Mouse (Mus musculus) ES-CJ7 (cell line): Measurements from ENCODE around the gene Ctsh.

Source experiments
- DNase-seq: peaks from one replicate; pipeline ENCODE4 v3.0.0; 2011; ENCODE audit warnings: low read depth, low spot score

Gene Ctsh

GRCm38 (mm10) chr9:90109386-90109785, 55.4 kb downstream of the Ctsh start:
- DNase-seq, result no peak

DNA sequence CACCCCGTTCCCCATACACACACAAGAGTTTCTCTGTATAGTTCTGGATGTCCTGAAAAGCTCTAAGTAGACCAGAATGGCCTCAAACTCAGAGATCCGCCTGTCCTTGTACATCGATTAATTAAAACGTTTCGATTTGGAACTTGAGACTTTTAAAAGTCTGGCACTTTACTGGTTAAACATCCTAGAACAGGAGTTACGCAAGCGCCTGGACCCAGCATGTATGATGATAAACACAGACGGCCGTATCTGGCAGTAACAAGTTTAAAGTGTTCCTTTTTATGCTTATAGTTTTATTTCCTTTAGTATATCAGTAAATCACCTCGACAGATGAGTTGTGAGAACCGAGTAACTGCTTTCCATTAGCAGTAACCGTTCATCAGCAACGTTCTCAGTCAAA, 59.2 kb downstream of the Ctsh start:
- no peak for DNase-seq

- peak; percentile 97 for DNase-seq
Observed at GRCm38 (mm10) chr9:90113651-90114566, 60.0 kb downstream of the Ctsh start.

DNA sequence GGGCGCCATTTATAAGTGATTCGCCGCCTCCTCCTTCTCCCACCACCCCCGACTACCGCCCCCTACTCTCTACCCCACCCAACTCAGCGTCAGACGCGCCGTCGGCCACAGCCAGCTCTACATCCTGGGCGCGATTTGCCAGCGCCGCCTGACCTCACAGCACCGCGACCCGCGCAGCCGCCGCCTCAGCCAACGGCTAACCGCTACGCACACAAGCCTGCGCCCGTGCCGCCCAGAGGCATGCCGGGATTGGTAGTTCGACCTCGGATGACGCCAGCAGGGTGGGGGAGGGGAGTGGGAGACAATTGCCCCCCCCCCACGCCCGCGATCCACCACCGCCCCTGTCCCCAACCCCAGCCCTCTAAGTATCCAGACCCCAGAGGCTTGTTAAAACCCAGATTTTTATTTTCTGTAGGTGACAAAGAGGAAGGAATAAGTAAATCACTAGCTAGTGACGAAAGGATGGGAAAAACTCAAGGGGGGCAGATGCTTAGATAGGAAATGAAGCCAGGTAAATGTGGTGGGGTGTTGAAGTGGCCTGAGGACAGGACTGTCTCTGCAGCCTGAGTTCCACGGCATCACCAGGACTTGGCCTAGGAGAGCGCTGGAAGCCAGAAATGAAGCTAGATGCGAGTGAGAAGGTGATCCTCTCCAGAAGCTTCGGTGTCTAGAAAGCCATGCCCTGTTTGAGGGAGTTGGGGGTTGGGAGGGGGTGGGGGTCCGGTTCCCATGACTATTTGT, 60.8 kb downstream of the Ctsh start, which contains the start of gene Morf4l1:
Morf4l1 (minus strand) TSS at position 208 of the 741 bp plus-strand sequence.
- DNase-seq, result peak; percentile 97

GRCm38 (mm10) chr9:90115308-90115700, 61.4 kb downstream of the Ctsh start:
- no peak for DNase-seq

DNA sequence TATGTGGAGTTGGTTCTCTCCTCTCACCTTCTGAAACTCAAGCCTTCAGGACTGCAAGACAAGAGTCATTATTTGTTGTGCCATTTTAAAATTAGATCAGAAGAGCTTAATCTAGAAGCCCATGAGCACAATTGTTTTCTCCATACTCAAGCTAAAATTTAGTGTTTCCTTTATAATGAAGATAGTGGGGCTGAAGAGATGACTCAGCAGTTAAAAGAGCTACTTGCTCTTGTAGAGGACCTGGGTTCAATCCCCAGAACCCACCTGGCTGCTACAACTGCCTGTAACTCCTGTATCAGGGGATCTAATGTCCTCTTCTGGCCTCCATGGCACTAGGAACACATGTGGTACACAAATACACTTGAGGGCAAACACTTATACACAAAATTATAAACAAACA, 63.3 kb downstream of the Ctsh start:
- DNase-seq, result no peak

DNA sequence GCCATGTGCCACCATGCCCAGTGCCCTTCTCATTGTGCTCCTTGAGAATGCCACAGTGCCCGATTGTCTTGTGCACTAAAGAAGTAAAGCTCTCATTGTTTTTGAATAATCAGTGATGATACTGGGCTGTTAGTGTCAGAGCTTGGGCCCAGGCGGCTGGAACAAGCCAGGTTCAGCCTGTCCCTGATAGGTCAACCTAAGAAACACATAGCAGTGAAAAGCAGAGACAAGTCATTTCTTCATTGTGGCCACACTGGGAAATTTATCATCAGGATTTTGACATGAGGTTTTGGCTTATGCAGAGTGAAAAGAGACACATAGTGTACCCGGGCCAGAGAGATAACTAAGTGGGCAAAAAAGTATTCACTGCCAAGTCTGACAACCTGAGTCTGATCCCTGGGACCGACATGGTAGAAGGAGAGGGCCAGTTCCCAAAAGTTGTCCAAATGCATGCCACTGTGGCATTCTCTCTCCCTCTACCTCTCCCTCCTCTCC, 68.3 kb downstream of the Ctsh start:
- DNase-seq, result no peak

DNA sequence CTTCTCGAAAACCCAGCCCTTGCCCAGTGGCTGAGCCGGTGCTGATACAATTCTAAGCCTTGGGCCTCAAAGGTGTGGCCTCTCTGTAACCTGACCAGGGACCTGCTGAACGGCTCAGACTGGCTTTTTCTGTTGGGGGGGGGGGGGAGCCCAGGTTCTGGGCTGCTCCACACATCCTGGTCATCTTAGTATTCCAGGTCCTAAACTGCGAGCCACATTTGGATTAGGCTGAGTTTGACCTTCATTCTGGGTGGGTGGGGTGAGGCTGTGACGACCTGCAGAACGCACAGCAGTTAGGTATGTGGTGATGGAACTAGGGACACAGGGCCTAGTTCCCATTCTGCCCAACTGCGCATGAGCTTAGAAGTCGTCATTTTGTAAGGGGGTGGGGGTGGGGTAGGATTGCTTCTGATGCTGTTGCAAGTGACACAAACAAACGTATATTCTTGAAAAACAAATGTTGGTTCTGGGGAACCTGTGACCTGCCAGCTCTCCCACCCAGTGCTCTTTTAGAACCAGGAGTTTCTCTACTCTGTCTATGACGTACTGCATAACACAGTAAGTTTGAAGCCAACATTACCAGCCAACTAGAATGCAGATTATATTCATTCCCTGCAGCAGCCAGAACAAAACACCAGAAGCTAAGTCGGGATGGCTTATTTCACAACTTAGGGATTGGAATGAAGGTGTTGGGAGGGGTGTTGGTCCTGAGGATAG, 70.4 kb downstream of the Ctsh start:
- peak; percentile 72 for DNase-seq

GRCm38 (mm10) chr9:90124873-90125245, 70.9 kb downstream of the Ctsh start:
- DNase-seq, result no peak
